In genomic region chr12:33190133-33190532, GRCm38 (mm10) we compare ENCODE assay signal across 22 mouse cellular contexts. TPM values are rescaled to one million over a fixed set of nuclear protein-coding genes. Genes with fewer than 3 reads are reported as not detected.
DNase-seq lines count a peak whose midpoint lies in the region; ATAC-seq and TF ChIP-seq lines count a peak whose summit lies in the region.
"Had no signal": no experiment of that assay in that cellular context is flagged by ENCODE, and none has a peak within 500 bp of the region (broad histone marks: within the 10 kb centered on the region; RNA-seq: fewer than 3 reads in every experiment).

No protein-coding gene starts in this region.

- 96% methylated on average over 7 of the region's 7 CpGs for WGBS in embryonic facial prominence, embryonic 10.5 days

- H3K27me3 ChIP-seq in megakaryocyte, embryonic 14.5 days (replicated peaks) = no peaks in the 10 kb centered on the region
- no peaks in the 10 kb centered on the region for H3K27me3 ChIP-seq in Patski
- H3K27me3 ChIP-seq in embryonic facial prominence, embryonic 10.5 days (replicated peaks; ENCODE audit: low read depth, poor library complexity, severe bottlenecking) = no peaks in the 10 kb centered on the region
- H3K27me3 ChIP-seq: forebrain, embryonic 12.5 days; hindbrain, embryonic 12.5 days had no signal

- H3K27ac ChIP-seq in embryonic facial prominence, embryonic 10.5 days (replicated peaks) = no peak overlapping the region
- H3K27ac ChIP-seq: forebrain, embryonic 12.5 days; gastrocnemius, adult 2 months; heart, embryonic 10.5 days; hindbrain, embryonic 12.5 days had no signal

- H3K4me1 ChIP-seq in megakaryocyte, embryonic 14.5 days = peaks cover 39% of the 10 kb centered on the region
- peaks cover 20% of the 10 kb centered on the region for H3K4me1 ChIP-seq in embryonic facial prominence, embryonic 10.5 days

- POLR2A ChIA-PET in Patski (lab: Charles Lee) = no interaction called here

- no peaks in the 10 kb centered on the region for H3K9me3 ChIP-seq in megakaryocyte, embryonic 14.5 days
- no peaks in the 10 kb centered on the region for H3K9me3 ChIP-seq in embryonic facial prominence, embryonic 10.5 days
- H3K9me3 ChIP-seq: forebrain, embryonic 12.5 days; heart, embryonic 10.5 days; hindbrain, embryonic 12.5 days had no signal

- in situ Hi-C loops in Patski (cut with MboI; ENCODE audit: low pct_unique_long_range_greater_than_20kb) = no loop called here

- DNase-seq in Patski (ENCODE audit: low read depth, low spot score) = peak; percentile 80
- DNase-seq in fat pad, adult 2 months (ENCODE audit: extremely low read depth, low read depth, low spot score) = peak; percentile 81
- DNase-seq in frontal cortex, postnatal 36 days (ENCODE audit: low spot score in 2 of 2) = no peak
- no peak for DNase-seq in urinary bladder, postnatal 14 days (ENCODE audit: low spot score)
- DNase-seq in embryonic facial prominence, embryonic 10.5 days (ENCODE audit: low spot score) = no peak
- DNase-seq: adrenal gland, postnatal 10 days; cerebellum, adult 11-12 months; cerebellum, adult 9-10 months; cerebellum, postnatal 25 days; forebrain, postnatal 0 days; gastrocnemius, adult 2 months; gastrocnemius, postnatal 25 days; heart, postnatal 10 days; heart, postnatal 4 days; kidney, adult 11 months had no signal

- H3K4me3 ChIP-seq in megakaryocyte, embryonic 14.5 days (replicated peaks) = peak overlapping the region; percentile 21
- no peak overlapping the region for H3K4me3 ChIP-seq in embryonic facial prominence, embryonic 10.5 days
- H3K4me3 ChIP-seq: erythroblast, embryonic 14.5 days; forebrain, embryonic 12.5 days; gastrocnemius, adult 2 months; heart, embryonic 10.5 days; hindbrain, embryonic 12.5 days had no signal

- no peak for ATAC-seq in megakaryocyte, adult 5-6 weeks (ENCODE audit: poor library complexity, severe bottlenecking)
- peak; percentile 83 for ATAC-seq in Patski
- ATAC-seq: forebrain, postnatal 0 days; hindbrain, embryonic 16.5 days had no signal

- H3K36me3 ChIP-seq in megakaryocyte, embryonic 14.5 days (replicated peaks; ENCODE audit: low read length) = peaks cover 3% of the 10 kb centered on the region
- no peaks in the 10 kb centered on the region for H3K36me3 ChIP-seq in embryonic facial prominence, embryonic 10.5 days (replicated peaks)
- H3K36me3 ChIP-seq: forebrain, embryonic 12.5 days; heart, embryonic 10.5 days; hindbrain, embryonic 12.5 days had no signal

- CTCF ChIA-PET in Patski (lab: Charles Lee) = interaction anchor here (1.5 kb wide), 1 partner anchor 17 kb away, joined by 3 read pairs; no protein-coding TSS in a partner anchor

- no peak for TF ChIP-seq CTCF in Patski (IDR thresholded peaks at IDR 0.05)

RNA-seq across cellular contexts. Expression of gene Atxn7l1, which starts 42.6 kb away (rescaled TPM):
- polyA plus RNA-seq in megakaryocyte, embryonic 14.5 days (2012; ENCODE audit: insufficient read depth, low replicate concordance) = 22.5 and 39.3 TPM in 2 replicates
- 109 and 115 TPM in 2 replicates for total RNA-seq in megakaryocyte, adult 5-6 weeks (2015)
- 50.0 and 60.4 TPM in 2 replicates for total RNA-seq in megakaryocyte, adult 5-6 weeks (2017)
- polyA plus RNA-seq in Patski (2021) = 42.0 TPM
- polyA plus RNA-seq in embryonic facial prominence, embryonic 10.5 days (2016; fragmentation: Nextera tagmentation; extraction: Ambion mirVana) = 13.6 and 14.6 TPM in 2 replicates

Comparison
In these comparisons a context has a peak if more than half of its experiments do, and no peak if none do; other contexts are left out.
1. DNase-seq: peak in Patski (single experiment) and fat pad, adult 2 months (single experiment); none in frontal cortex, postnatal 36 days (0 of 2), urinary bladder, postnatal 14 days (single experiment) and embryonic facial prominence, embryonic 10.5 days (single experiment).